Mouse (Mus musculus): ENCODE results near the gene Wscd2.

GRCm38 (mm10) chr5:113583424-113584162, 93.5 kb downstream of the Wscd2 start:
- TF ChIP-seq CTCF (IDR thresholded peaks at IDR 0.05; ENCODE audit: low read depth, low read length) (no peak), POLR2AphosphoS5 (IDR thresholded peaks at IDR 0.05; ENCODE audit: insufficient replicate concordance, low read depth, low read length) (no peak), GATA1 (IDR thresholded peaks at IDR 0.05; ENCODE audit: borderline replicate concordance, low read length) (no peak), TAL1 (conservative IDR thresholded peaks at IDR 0.05; ENCODE audit: low read depth, low read length) (no peak)
